Mouse (Mus musculus): ENCODE data around the gene Rab30.

GRCm38 (mm10) chr7:92834391-92834790 is 93.0 kb downstream of the Rab30 start:
- no peak for TF ChIP-seq POLR2A (IDR thresholded peaks at IDR 0.05; ENCODE audit: borderline replicate concordance, insufficient read depth, low read length)
- no peak for TF ChIP-seq CTCF (IDR thresholded peaks at IDR 0.05; ENCODE audit: borderline replicate concordance, insufficient read depth, low read depth, low read length)

All from cerebellum, adult 2 months (tissue).